Mouse (Mus musculus) hindbrain, embryonic 16.5 days (tissue): ENCODE measurements around the gene Sec24d. TPM values are rescaled to one million over a fixed set of nuclear protein-coding genes. Genes with fewer than 3 reads are reported as not detected.
A peak's percentile ranks its signal among the peaks of the same experiment; 100 is the strongest.

Source experiments
- ATAC-seq: fragments of 200-750 bp; cut with Nextera tagmentation; 2 replicates; pipeline ENCODE4 v1.8.0; 2017; ENCODE audit warnings: moderate TSS enrichment, moderate library complexity
- H3K27ac ChIP-seq: fragments of 300-500 bp; sonication (generic); 2 replicates; pipeline ENCODE4 v1.5.1; 2014; ENCODE audit warnings: low read depth, mild to moderate bottlenecking, control low read depth, low read length, moderate library complexity
- H3K27me3 ChIP-seq: fragments of 300-500 bp; sonication (generic); replicated peaks from 2 replicates; pipeline ENCODE4 v1.6.1; 2014; ENCODE audit warnings: low read length; ENCODE audit not compliant: control insufficient read depth, insufficient read depth
- H3K36me3 ChIP-seq: fragments of 300-500 bp; sonication (generic); 2 replicates; pipeline ENCODE4 v1.6.1; 2014; ENCODE audit warnings: mild to moderate bottlenecking, low read length, moderate library complexity, mixed read lengths; ENCODE audit not compliant: control insufficient read depth, insufficient read depth
- H3K4me1 ChIP-seq: fragments of 300-500 bp; sonication (generic); 2 replicates; pipeline ENCODE4 v1.6.1; 2014; ENCODE audit warnings: low read depth, low read length; ENCODE audit not compliant: control insufficient read depth, insufficient read depth
- H3K4me2 ChIP-seq: fragments of 300-500 bp; sonication (generic); 2 replicates; pipeline ENCODE4 v1.6.1; 2014; ENCODE audit warnings: mild to moderate bottlenecking, low read length, control low read depth, moderate library complexity
- H3K4me3 ChIP-seq: fragments of 300-500 bp; sonication (generic); 2 replicates; pipeline ENCODE4 v1.5.1; 2014; ENCODE audit warnings: mild to moderate bottlenecking, low read length, control low read depth, moderate library complexity
- H3K9ac ChIP-seq: fragments of 300-500 bp; sonication (generic); 2 replicates; pipeline ENCODE4 v1.6.1; 2014; ENCODE audit warnings: low read depth, mild to moderate bottlenecking, control low read depth, low read length, moderate library complexity
- H3K9me3 ChIP-seq: fragments of 300-500 bp; sonication (generic); 2 replicates; pipeline ENCODE4 v1.6.1; 2014; ENCODE audit warnings: mild to moderate bottlenecking, low read length, moderate library complexity; ENCODE audit not compliant: control insufficient read depth
- WGBS: fragments of 180-500 bp; shearing (Covaris S2); extraction: QIAGEN DNeasy Blood & Tissue Kit; methylation state at CpG from one replicate; pipeline ENCODE4 v1.1.7; 2014; 5-methylcytosine and 5-hydroxymethylcytosine counted together
- polyA plus RNA-seq: library from polyadenylated mRNA; unstranded; fragments of >200 nt; fragmentation: Nextera tagmentation; extraction: Ambion mirVana; gene quantifications from 2 replicates; pipeline ENCODE4 v1.2.1, GENCODE M21; 2015

Gene Sec24d
- polyA plus RNA-seq, 1 experiment from 2014 or later: 16.3 TPM

GRCm38 (mm10) chr3:123288856-123289570, 21.8 kb downstream of the Sec24d start:
- H3K36me3 ChIP-seq: peaks cover under 1% of the 10 kb centered on the region; the same call in 1 of the 2 replicates
- ATAC-seq: no peak
- H3K27ac ChIP-seq: no peak overlapping the region
- no peak overlapping the region for H3K4me3 ChIP-seq
- H3K9ac ChIP-seq: no peak overlapping the region
- H3K4me2 ChIP-seq: no peak overlapping the region
- no peaks in the 10 kb centered on the region for H3K4me1 ChIP-seq
- 56% methylated on average over 9 of the region's 9 CpGs for WGBS
- H3K27me3 ChIP-seq: no peaks in the 10 kb centered on the region
- 0 out of 2 replicates have a peak, but pooled peaks cover 3% of the 10 kb centered on the region for H3K9me3 ChIP-seq

GRCm38 (mm10) chr3:123291670-123292069, 24.4 kb downstream of the Sec24d start:
- H3K9ac ChIP-seq: no peak overlapping the region
- no peaks in the 10 kb centered on the region for H3K4me1 ChIP-seq
- no peak overlapping the region for H3K4me3 ChIP-seq
- no peaks in the 10 kb centered on the region for H3K9me3 ChIP-seq
- no peak for ATAC-seq
- no peak overlapping the region for H3K27ac ChIP-seq
- H3K36me3 ChIP-seq: peaks cover 2% of the 10 kb centered on the region; the same call in 1 of the 2 replicates
- no peak overlapping the region for H3K4me2 ChIP-seq
- no peaks in the 10 kb centered on the region for H3K27me3 ChIP-seq

- Histone ChIP-seq H3K4me1 (no peaks in the 10 kb centered on the region), H3K27ac (no peak overlapping the region), H3K9me3 (no peaks in the 10 kb centered on the region), H3K4me3 (no peak overlapping the region), H3K9ac (no peak overlapping the region), H3K4me2 (no peak overlapping the region), H3K36me3 (peaks cover 2% of the 10 kb centered on the region; the same call in 1 of the 2 replicates), H3K27me3 (no peaks in the 10 kb centered on the region)
- ATAC-seq: no peak; the same call in 1 of the 2 replicates
- WGBS: 72% methylated on average over 11 of the region's 11 CpGs
Observed at GRCm38 (mm10) chr3:123296654-123297053, 29.4 kb downstream of the Sec24d start.

- 78% methylated on average over 9 of the region's 9 CpGs for WGBS
- peak; percentile 61; the same call in 1 of the 2 replicates for ATAC-seq
- H3K4me2 ChIP-seq: no peak overlapping the region
Observed at GRCm38 (mm10) chr3:123298283-123298682, 31.0 kb downstream of the Sec24d start.

GRCm38 (mm10) chr3:123301521-123301920, 34.3 kb downstream of the Sec24d start:
- H3K4me2 ChIP-seq: no peak overlapping the region
- WGBS: 96% methylated on average over 2 of the region's 2 CpGs
- ATAC-seq: no peak
- no peaks in the 10 kb centered on the region for H3K4me1 ChIP-seq
- no peaks in the 10 kb centered on the region for H3K27me3 ChIP-seq
- no peak overlapping the region for H3K4me3 ChIP-seq
- H3K27ac ChIP-seq: no peak overlapping the region
- H3K9ac ChIP-seq: no peak overlapping the region
- 0 out of 2 replicates have a peak, but pooled peaks cover 4% of the 10 kb centered on the region for H3K9me3 ChIP-seq
- peaks cover 6% of the 10 kb centered on the region for H3K36me3 ChIP-seq

More at GRCm38 (mm10) chr3:123298283-123298682, 31.0 kb downstream of the Sec24d start:
- Histone ChIP-seq H3K27me3 (no peaks in the 10 kb centered on the region), H3K36me3 (peaks cover 5% of the 10 kb centered on the region; the same call in 1 of the 2 replicates), H3K9ac (no peak overlapping the region), H3K9me3 (0 out of 2 replicates have a peak, but pooled peaks cover 4% of the 10 kb centered on the region), H3K4me1 (no peaks in the 10 kb centered on the region), H3K27ac (no peak overlapping the region), H3K4me3 (no peak overlapping the region)

GRCm38 (mm10) chr3:123305611-123306010, 38.4 kb downstream of the Sec24d start:
- Histone ChIP-seq H3K27me3 (no peaks in the 10 kb centered on the region), H3K27ac (no peak overlapping the region), H3K9ac (no peak overlapping the region), H3K4me2 (no peak overlapping the region), H3K9me3 (0 out of 2 replicates have a peak, but pooled peaks cover 4% of the 10 kb centered on the region), H3K4me3 (no peak overlapping the region), H3K4me1 (no peaks in the 10 kb centered on the region), H3K36me3 (peaks cover 6% of the 10 kb centered on the region; the same call in 1 of the 2 replicates)
- WGBS: 94% methylated on average over 15 of the region's 15 CpGs
- ATAC-seq: no peak

GRCm38 (mm10) chr3:123307446-123307845, 40.2 kb downstream of the Sec24d start:
- 94% methylated on average over 6 of the region's 6 CpGs for WGBS
- H3K9ac ChIP-seq: no peak overlapping the region

GRCm38 (mm10) chr3:123309141-123309540, 41.9 kb downstream of the Sec24d start:
- H3K9me3 ChIP-seq: no peaks in the 10 kb centered on the region
- no peak overlapping the region for H3K4me3 ChIP-seq
- WGBS: 67% methylated on average over 6 of the region's 6 CpGs
- no peaks in the 10 kb centered on the region for H3K4me1 ChIP-seq
- H3K4me2 ChIP-seq: no peak overlapping the region
- ATAC-seq: no peak
- H3K27me3 ChIP-seq: no peaks in the 10 kb centered on the region
- H3K9ac ChIP-seq: no peak overlapping the region
- H3K27ac ChIP-seq: no peak overlapping the region
- H3K36me3 ChIP-seq: peaks cover 3% of the 10 kb centered on the region; the same call in 1 of the 2 replicates

More at GRCm38 (mm10) chr3:123307446-123307845, 40.2 kb downstream of the Sec24d start:
- no peak for ATAC-seq
- Histone ChIP-seq H3K4me2 (no peak overlapping the region), H3K4me3 (no peak overlapping the region), H3K9me3 (0 out of 2 replicates have a peak, but pooled peaks cover 3% of the 10 kb centered on the region), H3K36me3 (peaks cover 3% of the 10 kb centered on the region; the same call in 1 of the 2 replicates), H3K27ac (no peak overlapping the region), H3K4me1 (no peaks in the 10 kb centered on the region), H3K27me3 (no peaks in the 10 kb centered on the region)

GRCm38 (mm10) chr3:123312477-123313062, 45.3 kb downstream of the Sec24d start:
- no peaks in the 10 kb centered on the region for H3K27me3 ChIP-seq
- no peak overlapping the region for H3K27ac ChIP-seq
- no peaks in the 10 kb centered on the region for H3K36me3 ChIP-seq
- 79% methylated on average over 9 of the region's 9 CpGs for WGBS
- no peak overlapping the region for H3K4me3 ChIP-seq
- H3K4me1 ChIP-seq: no peaks in the 10 kb centered on the region
- no peaks in the 10 kb centered on the region for H3K9me3 ChIP-seq
- no peak for ATAC-seq
- no peak overlapping the region for H3K9ac ChIP-seq
- no peak overlapping the region for H3K4me2 ChIP-seq
